Mouse (Mus musculus) hindbrain, embryonic 11.5 days (tissue): Measurements from ENCODE around the gene Rpl22l1. TPM values are rescaled to one million over a fixed set of nuclear protein-coding genes. Genes with fewer than 3 reads are reported as not detected.
A peak's percentile ranks its signal among the peaks of the same experiment; 100 is the strongest.
"Not testable (repeated sequence)": the region's sequence is repeated elsewhere in the genome, so short reads cannot be mapped to it uniquely, and the experiment has no call there.

Experiments used
- ATAC-seq: fragments of 200-750 bp; cut with Nextera tagmentation; 2 replicates; pipeline ENCODE4 v1.8.0; 2017; ENCODE audit warnings: mild to moderate bottlenecking, moderate TSS enrichment, moderate library complexity; ENCODE audit not compliant: low FRiP score
- DNase-seq: peaks from one replicate; pipeline ENCODE4 v3.0.0-alpha.2; 2015; ENCODE audit warnings: low spot score
- H3K27ac ChIP-seq: fragments of 300-500 bp; sonication (generic); 2 replicates; pipeline ENCODE4 v1.5.1; 2014; ENCODE audit warnings: mild to moderate bottlenecking, low read depth, low read length
- H3K27me3 ChIP-seq: fragments of 300-500 bp; sonication (generic); 2 replicates; pipeline ENCODE4 v1.6.1; 2014; ENCODE audit warnings: mild to moderate bottlenecking, low read length, moderate library complexity, mixed read lengths; ENCODE audit not compliant: control insufficient read depth, insufficient read depth
- H3K36me3 ChIP-seq: fragments of 300-500 bp; sonication (generic); 2 replicates; pipeline ENCODE4 v1.6.1; 2014; ENCODE audit warnings: mild to moderate bottlenecking, low read length, moderate library complexity, mixed read lengths; ENCODE audit not compliant: control insufficient read depth, insufficient read depth
- H3K4me1 ChIP-seq: fragments of 300-500 bp; sonication (generic); replicated peaks from 2 replicates; pipeline ENCODE4 v1.6.1; 2014; ENCODE audit warnings: low read length, mixed read lengths; ENCODE audit not compliant: control insufficient read depth, insufficient read depth
- H3K4me2 ChIP-seq: fragments of 300-500 bp; sonication (generic); replicated peaks from 2 replicates; pipeline ENCODE4 v1.6.1; 2014; ENCODE audit warnings: mild to moderate bottlenecking, low read depth, low read length
- H3K4me3 ChIP-seq: fragments of 300-500 bp; sonication (generic); 2 replicates; pipeline ENCODE4 v1.5.1; 2014; ENCODE audit warnings: low read depth, low read length
- H3K9ac ChIP-seq: fragments of 300-500 bp; sonication (generic); 2 replicates; pipeline ENCODE4 v1.6.1; 2014; ENCODE audit warnings: low read depth, low read length
- H3K9me3 ChIP-seq: fragments of 300-500 bp; sonication (generic); 2 replicates; pipeline ENCODE4 v1.6.1; 2016; ENCODE audit warnings: low read length; ENCODE audit not compliant: control insufficient read depth
- WGBS: fragments of 180-500 bp; shearing (Covaris S2); extraction: QIAGEN DNeasy Blood & Tissue Kit; methylation state at CpG from one replicate; pipeline ENCODE4 v1.1.7; 2014; 5-methylcytosine and 5-hydroxymethylcytosine counted together
- polyA plus RNA-seq: library from polyadenylated mRNA; unstranded; fragments of >200 nt; fragmentation: Nextera tagmentation; extraction: Ambion mirVana; gene quantifications from 2 replicates; pipeline ENCODE4 v1.2.1, GENCODE M21; 2014

Rpl22l1 gene
- polyA plus RNA-seq = 352 and 369 TPM in 2 replicates

DNA sequence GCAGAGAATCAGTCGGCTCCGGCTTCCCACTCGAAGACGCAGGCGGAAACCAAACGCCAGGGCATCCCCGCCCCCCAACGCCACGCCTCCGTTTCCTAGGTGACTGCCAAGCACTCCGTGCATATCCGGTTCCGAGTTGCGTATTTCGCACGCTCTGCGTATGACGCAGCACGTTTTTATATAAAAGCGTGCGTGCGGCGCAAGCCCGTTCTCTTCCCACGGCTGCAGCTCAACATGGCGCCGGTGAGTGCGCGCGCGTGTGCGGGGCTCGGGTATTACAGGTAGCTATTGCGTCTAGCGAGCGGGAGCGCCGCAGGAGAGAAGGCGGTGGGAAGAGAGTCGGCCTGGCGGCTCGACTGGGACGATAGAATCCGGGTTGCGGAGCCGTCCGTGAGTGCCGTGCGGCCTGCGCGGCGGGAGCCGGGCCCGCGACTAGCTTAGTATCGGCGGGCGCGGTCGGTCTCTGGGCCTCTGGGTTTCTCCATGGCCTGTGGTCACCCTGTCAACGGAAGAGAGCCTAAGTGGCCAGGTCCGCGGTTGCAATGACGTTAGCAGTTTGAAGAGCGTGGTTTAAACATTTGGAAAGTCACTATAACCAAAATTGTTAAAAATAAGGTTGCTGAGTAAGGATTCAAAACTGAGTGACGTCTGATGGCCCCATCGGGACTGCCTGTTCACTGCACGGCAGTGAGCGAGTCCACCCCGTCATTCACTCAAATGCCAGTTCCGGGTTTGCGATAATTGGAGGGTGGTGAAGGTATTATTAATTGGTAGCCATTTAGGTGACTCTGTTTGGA lies at the start of gene Rpl22l1:
Rpl22l1 (plus strand) TSS at position 136 of the 797 bp plus-strand sequence.
- Histone ChIP-seq H3K27me3 (no peaks in the 10 kb centered on the region), H3K4me2 (peak within 1 kb of the TSS; percentile 66), H3K4me1 (no peaks in the 10 kb centered on the region), H3K27ac (peak within 1 kb of the TSS; percentile 65; the same call in 1 of the 2 replicates), H3K36me3 (no peaks in the 10 kb centered on the region), H3K9me3 (no peaks in the 10 kb centered on the region), H3K4me3 (peak within 1 kb of the TSS; percentile 80), H3K9ac (peak within 1 kb of the TSS; percentile 90)
- under 1% methylated on average over 71 of the region's 72 CpGs for WGBS
- ATAC-seq = peak; percentile 99
- DNase-seq = peak; percentile 99

- H3K4me1 ChIP-seq = no peaks in the 10 kb centered on the region; the same call in 1 of the 2 replicates
These were observed 49.8 kb upstream of the Rpl22l1 start for GRCm38 (mm10) chr3:28755477-28755876.

GRCm38 (mm10) chr3:28761225-28761789 lies 43.9 kb upstream of the Rpl22l1 start:
- H3K4me1 ChIP-seq = no peaks in the 10 kb centered on the region
- ATAC-seq (no peak), DNase-seq (no peak)
- no peak overlapping the region for H3K27ac ChIP-seq
- H3K27me3 ChIP-seq = no peaks in the 10 kb centered on the region
- WGBS = 90% methylated on average over 8 of the region's 8 CpGs
- no peak overlapping the region for H3K4me3 ChIP-seq
- no peak overlapping the region for H3K9ac ChIP-seq
- H3K9me3 ChIP-seq = no peaks in the 10 kb centered on the region
- no peak overlapping the region for H3K4me2 ChIP-seq
- no peaks in the 10 kb centered on the region for H3K36me3 ChIP-seq

More at GRCm38 (mm10) chr3:28755477-28755876, 49.8 kb upstream of the Rpl22l1 start:
- H3K36me3 ChIP-seq = no peaks in the 10 kb centered on the region
- ATAC-seq = no peak
- no peaks in the 10 kb centered on the region for H3K9me3 ChIP-seq
- H3K27me3 ChIP-seq = no peaks in the 10 kb centered on the region
- H3K4me3 ChIP-seq = no peak overlapping the region
- no peak overlapping the region for H3K27ac ChIP-seq
- no peak for DNase-seq
- H3K9ac ChIP-seq = no peak overlapping the region
- 73% methylated on average over 7 of the region's 7 CpGs for WGBS
- no peak overlapping the region for H3K4me2 ChIP-seq

DNA sequence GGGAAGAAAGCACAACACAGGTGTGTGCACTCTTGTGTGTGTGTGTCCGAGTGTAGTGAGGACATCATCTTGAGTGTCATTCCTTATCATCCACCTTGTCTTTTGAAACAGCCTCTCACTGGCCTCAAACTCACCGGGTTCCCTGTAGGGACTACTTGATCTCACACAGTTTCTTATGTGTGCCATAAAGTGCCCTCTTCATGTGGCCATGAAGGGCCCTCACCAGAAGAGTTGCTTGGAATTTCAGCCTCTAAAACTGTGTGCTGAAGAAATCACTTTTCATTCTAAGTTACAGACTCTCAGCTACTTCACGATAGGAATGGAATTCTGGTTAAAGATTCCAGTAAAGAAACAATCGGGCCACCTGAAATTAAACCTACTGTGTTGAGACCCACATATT lies 38.3 kb upstream of the Rpl22l1 start:
- Histone ChIP-seq H3K27ac (no peak overlapping the region), H3K36me3 (no peaks in the 10 kb centered on the region), H3K4me2 (no peak overlapping the region), H3K27me3 (no peaks in the 10 kb centered on the region), H3K9ac (no peak overlapping the region), H3K9me3 (no peaks in the 10 kb centered on the region), H3K4me1 (no peaks in the 10 kb centered on the region), H3K4me3 (no peak overlapping the region)
- no peak for DNase-seq
- WGBS = 91% methylated on average over 4 of the region's 4 CpGs
- ATAC-seq = no peak

GRCm38 (mm10) chr3:28768222-28768621 lies 37.0 kb upstream of the Rpl22l1 start:
- Histone ChIP-seq H3K4me2 (no peak overlapping the region), H3K27ac (no peak overlapping the region), H3K4me3 (no peak overlapping the region), H3K27me3 (no peaks in the 10 kb centered on the region), H3K36me3 (no peaks in the 10 kb centered on the region), H3K9ac (no peak overlapping the region), H3K9me3 (no peaks in the 10 kb centered on the region), H3K4me1 (no peaks in the 10 kb centered on the region)
- 79% methylated on average over 3 of the region's 3 CpGs for WGBS
- DNase-seq = no peak
- ATAC-seq = no peak

GRCm38 (mm10) chr3:28772919-28773318 lies 32.3 kb upstream of the Rpl22l1 start:
- not testable (repeated sequence) for H3K27me3 ChIP-seq, DNase-seq, ATAC-seq, H3K9me3 ChIP-seq, H3K4me3 ChIP-seq, H3K27ac ChIP-seq, H3K36me3 ChIP-seq, H3K4me2 ChIP-seq, H3K9ac ChIP-seq, H3K4me1 ChIP-seq
- WGBS = 67% methylated on average over 4 of the region's 4 CpGs

DNA sequence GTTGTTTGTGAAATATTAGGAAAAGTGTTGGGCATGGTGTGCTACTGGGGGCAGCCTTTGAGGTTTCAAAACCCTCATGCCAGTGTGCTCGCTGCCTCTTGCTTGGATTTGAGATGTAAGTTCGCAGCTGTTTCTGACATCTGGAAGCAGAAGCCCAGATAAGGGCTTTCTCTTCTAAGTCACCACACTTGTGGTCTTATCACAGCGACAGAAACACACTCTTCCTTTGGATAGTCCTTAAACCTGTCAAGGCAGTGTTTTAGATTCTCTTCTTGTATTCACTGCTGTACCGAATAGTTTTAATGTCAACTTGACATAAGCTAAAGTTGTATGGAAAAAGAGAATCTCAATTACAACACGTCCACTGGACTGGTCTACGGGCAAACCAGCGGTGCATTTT lies 29.9 kb upstream of the Rpl22l1 start:
- no peak for ATAC-seq

GRCm38 (mm10) chr3:28775958-28776357 lies 29.3 kb upstream of the Rpl22l1 start:
- ATAC-seq (no peak), DNase-seq (no peak)
- no peaks in the 10 kb centered on the region for H3K9me3 ChIP-seq
- no peak overlapping the region for H3K9ac ChIP-seq
- no peaks in the 10 kb centered on the region for H3K36me3 ChIP-seq
- no peak overlapping the region for H3K4me3 ChIP-seq
- no peak overlapping the region for H3K4me2 ChIP-seq
- H3K4me1 ChIP-seq = no peaks in the 10 kb centered on the region
- H3K27ac ChIP-seq = no peak overlapping the region
- 93% methylated on average over 1 of the region's 1 CpGs for WGBS
- 0 out of 2 replicates have a peak, but pooled peaks cover 2% of the 10 kb centered on the region for H3K27me3 ChIP-seq

More for the DNA sequence above, 29.9 kb upstream of the Rpl22l1 start:
- no peak overlapping the region for H3K4me2 ChIP-seq
- no peak for DNase-seq
- H3K27ac ChIP-seq = no peak overlapping the region
- no peak overlapping the region for H3K9ac ChIP-seq
- no peaks in the 10 kb centered on the region for H3K36me3 ChIP-seq
- WGBS = 88% methylated on average over 7 of the region's 7 CpGs
- H3K27me3 ChIP-seq = no peaks in the 10 kb centered on the region
- H3K9me3 ChIP-seq = no peaks in the 10 kb centered on the region
- no peak overlapping the region for H3K4me3 ChIP-seq
- H3K4me1 ChIP-seq = no peaks in the 10 kb centered on the region

DNA sequence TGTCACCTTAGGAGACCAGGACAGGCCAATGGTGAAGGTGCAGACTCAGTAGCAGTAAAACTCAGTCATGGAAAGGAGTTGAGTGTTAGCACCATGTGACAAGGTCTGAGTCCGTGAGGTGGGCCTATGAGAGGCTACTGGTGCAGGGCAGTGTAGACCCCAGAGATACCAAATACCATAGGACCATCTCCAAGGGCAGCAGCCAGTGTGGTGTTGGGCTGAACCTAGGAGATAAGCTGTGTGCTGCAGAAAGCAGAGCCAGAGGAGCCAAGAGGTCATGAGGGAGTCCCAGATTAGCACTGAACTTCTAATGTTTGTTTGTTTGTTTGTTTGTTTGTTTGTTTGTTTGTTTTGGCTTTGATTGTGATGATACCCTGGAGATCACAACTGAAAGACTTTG lies 28.7 kb upstream of the Rpl22l1 start:
- H3K9me3 ChIP-seq = no peaks in the 10 kb centered on the region
- WGBS = 80% methylated on average over 1 of the region's 1 CpGs

More for the DNA sequence above, 28.7 kb upstream of the Rpl22l1 start:
- 0 out of 2 replicates have a peak, but pooled peaks cover 2% of the 10 kb centered on the region for H3K27me3 ChIP-seq
- DNase-seq (no peak), ATAC-seq (no peak)
- no peak overlapping the region for H3K27ac ChIP-seq
- H3K4me3 ChIP-seq = no peak overlapping the region
- H3K4me1 ChIP-seq = no peaks in the 10 kb centered on the region
- no peaks in the 10 kb centered on the region for H3K36me3 ChIP-seq
- no peak overlapping the region for H3K4me2 ChIP-seq
- H3K9ac ChIP-seq = no peak overlapping the region
